Mouse (Mus musculus) heart, embryonic 15.5 days (tissue): ENCODE measurements around the gene Tle1. TPM values are rescaled to one million over a fixed set of nuclear protein-coding genes. Genes with fewer than 3 reads are reported as not detected.

Source experiments
- ATAC-seq: fragments of 200-750 bp; cut with Nextera tagmentation; replicated peaks from 2 replicates; pipeline ENCODE4 v1.8.0; 2017; ENCODE audit warnings: low read depth, moderate TSS enrichment; ENCODE audit not compliant: insufficient number of reproducible peaks, insufficient read depth, low FRiP score
- H3K27ac ChIP-seq: fragments of 300-500 bp; sonication (generic); 2 replicates; pipeline ENCODE4 v1.5.1; 2015; ENCODE audit warnings: mild to moderate bottlenecking, inconsistent platforms
- H3K27me3 ChIP-seq: fragments of 300-500 bp; sonication (generic); 2 replicates; pipeline ENCODE4 v1.6.1; 2015; ENCODE audit warnings: inconsistent platforms
- H3K36me3 ChIP-seq: fragments of 300-500 bp; sonication (generic); 2 replicates; pipeline ENCODE4 v1.6.1; 2015; ENCODE audit warnings: mild to moderate bottlenecking, inconsistent platforms
- H3K4me1 ChIP-seq: fragments of 300-500 bp; sonication (generic); replicated peaks from 2 replicates; pipeline ENCODE4 v1.6.1; 2015; ENCODE audit warnings: inconsistent platforms
- H3K4me2 ChIP-seq: fragments of 300-500 bp; sonication (generic); 2 replicates; pipeline ENCODE4 v1.6.1; 2015; ENCODE audit warnings: inconsistent platforms, mild to moderate bottlenecking, moderate library complexity
- H3K4me3 ChIP-seq: fragments of 300-500 bp; sonication (generic); 2 replicates; pipeline ENCODE4 v1.5.1; 2015; ENCODE audit warnings: mild to moderate bottlenecking, inconsistent platforms
- H3K9ac ChIP-seq: fragments of 300-500 bp; sonication (generic); 2 replicates; pipeline ENCODE4 v1.6.1; 2015; ENCODE audit warnings: mild to moderate bottlenecking, inconsistent platforms
- H3K9me3 ChIP-seq: fragments of 300-500 bp; sonication (generic); replicated peaks from 2 replicates; pipeline ENCODE4 v1.6.1; 2016; ENCODE audit warnings: inconsistent platforms
- WGBS: fragments of 180-500 bp; shearing (Covaris S2); methylation state at CpG from one replicate; pipeline ENCODE4 v1.1.7; 2015; ENCODE audit warnings: mixed read lengths; 5-methylcytosine and 5-hydroxymethylcytosine counted together
- polyA plus RNA-seq: library from polyadenylated mRNA; unstranded; fragments of >200 nt; fragmentation: Nextera tagmentation; extraction: Ambion mirVana; gene quantifications from 2 replicates; pipeline ENCODE4 v1.2.1, GENCODE M21; 2015

Tle1 gene
- polyA plus RNA-seq, result 6.1 and 10.1 TPM in 2 replicates

- peak; percentile 98 for ATAC-seq
- peaks cover 48% of the 10 kb centered on the region for H3K27me3 ChIP-seq
Observed at GRCm38 (mm10) chr4:72200559-72201409, at the start of gene Tle1. Tle1 (minus strand) TSS chr4:72200919.

GRCm38 (mm10) chr4:72233584-72234219, 33.0 kb upstream of the Tle1 start:
- H3K9ac ChIP-seq, result no peak overlapping the region
- H3K4me1 ChIP-seq, result no peaks in the 10 kb centered on the region
- 46% methylated on average over 4 of the region's 4 CpGs for WGBS
- H3K4me3 ChIP-seq, result no peak overlapping the region
- H3K9me3 ChIP-seq, result no peaks in the 10 kb centered on the region
- H3K27me3 ChIP-seq, result no peaks in the 10 kb centered on the region
- H3K4me2 ChIP-seq, result no peak overlapping the region
- no peaks in the 10 kb centered on the region for H3K36me3 ChIP-seq
- ATAC-seq, result no peak
- no peak overlapping the region for H3K27ac ChIP-seq

More at GRCm38 (mm10) chr4:72200559-72201409, at the start of gene Tle1:
- Histone ChIP-seq H3K9me3 (no peaks in the 10 kb centered on the region), H3K4me2 (peak within 1 kb of the TSS; percentile 94), H3K36me3 (no peaks in the 10 kb centered on the region), H3K27ac (peak within 1 kb of the TSS; percentile 91), H3K4me3 (peak within 1 kb of the TSS; percentile 75), H3K9ac (peak within 1 kb of the TSS; percentile 69), H3K4me1 (peaks cover 30% of the 10 kb centered on the region)
- WGBS, result under 1% methylated on average over 97 of the region's 107 CpGs

- H3K36me3 ChIP-seq, result no peaks in the 10 kb centered on the region
- H3K9ac ChIP-seq, result no peak overlapping the region
- no peaks in the 10 kb centered on the region for H3K4me1 ChIP-seq
- no peak overlapping the region for H3K4me2 ChIP-seq
- H3K27ac ChIP-seq, result no peak overlapping the region
- no peaks in the 10 kb centered on the region for H3K27me3 ChIP-seq
- H3K4me3 ChIP-seq, result no peak overlapping the region
- ATAC-seq, result no peak
- H3K9me3 ChIP-seq, result no peaks in the 10 kb centered on the region
- 65% methylated on average over 3 of the region's 3 CpGs for WGBS
Observed at GRCm38 (mm10) chr4:72232206-72232605, 31.5 kb upstream of the Tle1 start.

GRCm38 (mm10) chr4:72230832-72231231, 30.1 kb upstream of the Tle1 start:
- Histone ChIP-seq H3K27me3 (no peaks in the 10 kb centered on the region), H3K9me3 (no peaks in the 10 kb centered on the region), H3K36me3 (no peaks in the 10 kb centered on the region), H3K4me3 (no peak overlapping the region), H3K4me2 (no peak overlapping the region), H3K9ac (no peak overlapping the region), H3K4me1 (no peaks in the 10 kb centered on the region), H3K27ac (no peak overlapping the region)
- no peak for ATAC-seq

- Histone ChIP-seq H3K27me3 (no peaks in the 10 kb centered on the region), H3K27ac (no peak overlapping the region), H3K9me3 (0 out of 2 replicates have a peak, but pooled peaks cover 4% of the 10 kb centered on the region), H3K4me2 (no peak overlapping the region), H3K36me3 (no peaks in the 10 kb centered on the region), H3K4me1 (no peaks in the 10 kb centered on the region), H3K9ac (no peak overlapping the region), H3K4me3 (no peak overlapping the region)
- ATAC-seq, result no peak
- 76% methylated on average over 3 of the region's 3 CpGs for WGBS
Observed at GRCm38 (mm10) chr4:72221629-72222028, 20.9 kb upstream of the Tle1 start.

GRCm38 (mm10) chr4:72204420-72205045, 3.8 kb upstream of the Tle1 start:
- peaks cover 16% of the 10 kb centered on the region for H3K4me1 ChIP-seq
- no peak overlapping the region for H3K27ac ChIP-seq
- no peak overlapping the region for H3K4me2 ChIP-seq
- H3K4me3 ChIP-seq, result no peak overlapping the region
- peaks cover 40% of the 10 kb centered on the region for H3K27me3 ChIP-seq
- ATAC-seq, result no peak
- H3K9ac ChIP-seq, result no peak overlapping the region
- H3K36me3 ChIP-seq, result no peaks in the 10 kb centered on the region
- WGBS, result 41% methylated on average over 6 of the region's 6 CpGs
- no peaks in the 10 kb centered on the region for H3K9me3 ChIP-seq

GRCm38 (mm10) chr4:72201521-72201991, 837 bp upstream of the Tle1 start:
- Histone ChIP-seq H3K27me3 (peaks cover 47% of the 10 kb centered on the region), H3K9ac (peak overlapping the region; percentile 44; the same call in 1 of the 2 replicates), H3K4me2 (peak overlapping the region; percentile 94), H3K4me1 (peaks cover 27% of the 10 kb centered on the region), H3K4me3 (peak overlapping the region; percentile 75), H3K36me3 (no peaks in the 10 kb centered on the region), H3K27ac (peak overlapping the region; percentile 68), H3K9me3 (no peaks in the 10 kb centered on the region)
- WGBS, result under 1% methylated on average over 24 of the region's 24 CpGs
- no peak for ATAC-seq

- peak; percentile 1; the same call in 1 of the 2 replicates for ATAC-seq
- Histone ChIP-seq H3K9ac (peak overlapping the region; percentile 69), H3K27me3 (peaks cover 49% of the 10 kb centered on the region), H3K4me1 (peaks cover 36% of the 10 kb centered on the region), H3K27ac (peak overlapping the region; percentile 91), H3K4me2 (peak overlapping the region; percentile 94), H3K4me3 (peak overlapping the region; percentile 75), H3K9me3 (no peaks in the 10 kb centered on the region), H3K36me3 (no peaks in the 10 kb centered on the region)
- under 1% methylated on average over 103 of the region's 103 CpGs for WGBS
Observed at GRCm38 (mm10) chr4:72199571-72200558, 854 bp downstream of the Tle1 start.

- no peaks in the 10 kb centered on the region for H3K9me3 ChIP-seq
- H3K4me3 ChIP-seq, result peak overlapping the region; percentile 75
- no peaks in the 10 kb centered on the region for H3K36me3 ChIP-seq
- H3K4me2 ChIP-seq, result peak overlapping the region; percentile 94
- peak overlapping the region; percentile 69 for H3K9ac ChIP-seq
- ATAC-seq, result peak; percentile 26; the same call in 1 of the 2 replicates
- H3K27me3 ChIP-seq, result peaks cover 49% of the 10 kb centered on the region
- H3K27ac ChIP-seq, result no peak overlapping the region; the same call in 1 of the 2 replicates
- 3% methylated on average over 22 of the region's 22 CpGs for WGBS
- peaks cover 40% of the 10 kb centered on the region for H3K4me1 ChIP-seq
Observed at GRCm38 (mm10) chr4:72198877-72199411, 1.8 kb downstream of the Tle1 start.

- WGBS, result 26% methylated on average over 7 of the region's 7 CpGs
- H3K27ac ChIP-seq, result no peak overlapping the region
- no peaks in the 10 kb centered on the region for H3K36me3 ChIP-seq
- no peaks in the 10 kb centered on the region for H3K9me3 ChIP-seq
- H3K4me3 ChIP-seq, result peak overlapping the region; percentile 75
- ATAC-seq, result no peak
- no peak overlapping the region for H3K9ac ChIP-seq
- peaks cover 46% of the 10 kb centered on the region for H3K4me1 ChIP-seq
- H3K27me3 ChIP-seq, result peaks cover 44% of the 10 kb centered on the region
- H3K4me2 ChIP-seq, result peak overlapping the region; percentile 94
Observed at GRCm38 (mm10) chr4:72197888-72198605, 2.7 kb downstream of the Tle1 start.
